Mouse (Mus musculus): ENCODE results near the gene Gm45785.

GRCm38 (mm10) chr7:140780548-140780947, 75.6 kb downstream of the Gm45785 start:
- no peak for TF ChIP-seq CTCF (IDR thresholded peaks at IDR 0.05; ENCODE audit: low read depth, low read length)
- TF ChIP-seq POLR2A (IDR thresholded peaks at IDR 0.05; ENCODE audit: insufficient read depth, low read length) = no peak
